Mouse (Mus musculus): Measurements from ENCODE around the gene Plcb4. TPM values are rescaled to one million over a fixed set of nuclear protein-coding genes. Genes with fewer than 3 reads are reported as not detected.

Gene Plcb4
- polyA plus RNA-seq, 1 experiment from 2014 or later: 36.3 TPM

- no peaks in the 10 kb centered on the region for H3K36me3 ChIP-seq (ENCODE audit: control insufficient read depth, insufficient read depth, low read length)
- no peak overlapping the region for H3K9ac ChIP-seq (ENCODE audit: low read depth, low read length)
- no peak for ATAC-seq
- no peak overlapping the region for H3K4me3 ChIP-seq (ENCODE audit: low read length)
- H3K27me3 ChIP-seq (replicated peaks; ENCODE audit: control insufficient read depth, insufficient read depth, low read length): no peaks in the 10 kb centered on the region
- no peak overlapping the region for H3K4me2 ChIP-seq (ENCODE audit: low read length)
- H3K27ac ChIP-seq (ENCODE audit: low read depth, low read length): no peak overlapping the region
- H3K9me3 ChIP-seq (ENCODE audit: control insufficient read depth, low read length): no peaks in the 10 kb centered on the region
- 46% methylated on average over 5 of the region's 5 CpGs for WGBS
- H3K4me1 ChIP-seq (ENCODE audit: control insufficient read depth, insufficient read depth, low read depth, low read length): peaks cover 11% of the 10 kb centered on the region
Measured at GRCm38 (mm10) chr2:135722109-135722508, 63.3 kb downstream of the Plcb4 start.

GRCm38 (mm10) chr2:135723387-135723786 lies 64.6 kb downstream of the Plcb4 start:
- no peaks in the 10 kb centered on the region for H3K27me3 ChIP-seq (replicated peaks; ENCODE audit: control insufficient read depth, insufficient read depth, low read length)
- H3K4me3 ChIP-seq (ENCODE audit: low read length): no peak overlapping the region
- H3K9ac ChIP-seq (ENCODE audit: low read depth, low read length): no peak overlapping the region
- no peak for ATAC-seq
- H3K36me3 ChIP-seq (ENCODE audit: control insufficient read depth, insufficient read depth, low read length): no peaks in the 10 kb centered on the region
- 88% methylated on average over 6 of the region's 6 CpGs for WGBS
- no peak overlapping the region for H3K27ac ChIP-seq (ENCODE audit: low read depth, low read length)
- peaks cover 6% of the 10 kb centered on the region for H3K4me1 ChIP-seq (ENCODE audit: control insufficient read depth, insufficient read depth, low read depth, low read length)
- H3K9me3 ChIP-seq (ENCODE audit: control insufficient read depth, low read length): no peaks in the 10 kb centered on the region
- no peak overlapping the region for H3K4me2 ChIP-seq (ENCODE audit: low read length)

GRCm38 (mm10) chr2:135724489-135724888 lies 65.7 kb downstream of the Plcb4 start:
- H3K27me3 ChIP-seq (replicated peaks; ENCODE audit: control insufficient read depth, insufficient read depth, low read length): no peaks in the 10 kb centered on the region
- no peak overlapping the region for H3K9ac ChIP-seq (ENCODE audit: low read depth, low read length)
- H3K4me2 ChIP-seq (ENCODE audit: low read length): no peak overlapping the region
- H3K9me3 ChIP-seq (ENCODE audit: control insufficient read depth, low read length): no peaks in the 10 kb centered on the region
- no peak for ATAC-seq
- H3K36me3 ChIP-seq (ENCODE audit: control insufficient read depth, insufficient read depth, low read length): no peaks in the 10 kb centered on the region
- H3K27ac ChIP-seq (ENCODE audit: low read depth, low read length): no peak overlapping the region
- H3K4me3 ChIP-seq (ENCODE audit: low read length): no peak overlapping the region
- H3K4me1 ChIP-seq (ENCODE audit: control insufficient read depth, insufficient read depth, low read depth, low read length): peaks cover 7% of the 10 kb centered on the region
- WGBS: 88% methylated on average over 10 of the region's 10 CpGs

- 81% methylated on average over 4 of the region's 4 CpGs for WGBS
- Histone ChIP-seq H3K4me2 (ENCODE audit: low read length) (no peak overlapping the region), H3K4me1 (ENCODE audit: control insufficient read depth, insufficient read depth, low read depth, low read length) (peaks cover 7% of the 10 kb centered on the region), H3K27ac (ENCODE audit: low read depth, low read length) (no peak overlapping the region), H3K9me3 (ENCODE audit: control insufficient read depth, low read length) (no peaks in the 10 kb centered on the region), H3K4me3 (ENCODE audit: low read length) (no peak overlapping the region), H3K9ac (ENCODE audit: low read depth, low read length) (no peak overlapping the region), H3K27me3 (replicated peaks; ENCODE audit: control insufficient read depth, insufficient read depth, low read length) (no peaks in the 10 kb centered on the region), H3K36me3 (ENCODE audit: control insufficient read depth, insufficient read depth, low read length) (no peaks in the 10 kb centered on the region)
- ATAC-seq: no peak
Measured at GRCm38 (mm10) chr2:135725362-135725761, 66.6 kb downstream of the Plcb4 start.

GRCm38 (mm10) chr2:135727088-135727487 lies 68.3 kb downstream of the Plcb4 start:
- Histone ChIP-seq H3K27me3 (replicated peaks; ENCODE audit: control insufficient read depth, insufficient read depth, low read length) (no peaks in the 10 kb centered on the region), H3K9ac (ENCODE audit: low read depth, low read length) (no peak overlapping the region), H3K4me3 (ENCODE audit: low read length) (no peak overlapping the region), H3K36me3 (ENCODE audit: control insufficient read depth, insufficient read depth, low read length) (no peaks in the 10 kb centered on the region), H3K27ac (ENCODE audit: low read depth, low read length) (no peak overlapping the region), H3K4me2 (ENCODE audit: low read length) (no peak overlapping the region), H3K9me3 (ENCODE audit: control insufficient read depth, low read length) (no peaks in the 10 kb centered on the region), H3K4me1 (ENCODE audit: control insufficient read depth, insufficient read depth, low read depth, low read length) (peaks cover 7% of the 10 kb centered on the region)
- WGBS: 88% methylated on average over 9 of the region's 9 CpGs
- 0 out of 2 replicates have a peak, but pooled peaks have one; percentile 26 for ATAC-seq

GRCm38 (mm10) chr2:135727925-135728324 lies 69.1 kb downstream of the Plcb4 start:
- H3K36me3 ChIP-seq (ENCODE audit: control insufficient read depth, insufficient read depth, low read length): no peaks in the 10 kb centered on the region
- H3K27me3 ChIP-seq (replicated peaks; ENCODE audit: control insufficient read depth, insufficient read depth, low read length): no peaks in the 10 kb centered on the region
- H3K4me1 ChIP-seq (ENCODE audit: control insufficient read depth, insufficient read depth, low read depth, low read length): peaks cover 4% of the 10 kb centered on the region
- no peak overlapping the region for H3K9ac ChIP-seq (ENCODE audit: low read depth, low read length)
- H3K9me3 ChIP-seq (ENCODE audit: control insufficient read depth, low read length): no peaks in the 10 kb centered on the region
- no peak for ATAC-seq
- H3K4me3 ChIP-seq (ENCODE audit: low read length): no peak overlapping the region
- H3K27ac ChIP-seq (ENCODE audit: low read depth, low read length): no peak overlapping the region; the same call in 1 of the 2 replicates
- H3K4me2 ChIP-seq (ENCODE audit: low read length): no peak overlapping the region
- WGBS: 82% methylated on average over 4 of the region's 4 CpGs

GRCm38 (mm10) chr2:135731591-135731990 lies 72.8 kb downstream of the Plcb4 start:
- no peaks in the 10 kb centered on the region for H3K36me3 ChIP-seq (ENCODE audit: control insufficient read depth, insufficient read depth, low read length)
- H3K27me3 ChIP-seq (replicated peaks; ENCODE audit: control insufficient read depth, insufficient read depth, low read length): no peaks in the 10 kb centered on the region
- H3K9me3 ChIP-seq (ENCODE audit: control insufficient read depth, low read length): no peaks in the 10 kb centered on the region
- no peak overlapping the region for H3K27ac ChIP-seq (ENCODE audit: low read depth, low read length)
- H3K4me3 ChIP-seq (ENCODE audit: low read length): no peak overlapping the region
- peaks cover 8% of the 10 kb centered on the region for H3K4me1 ChIP-seq (ENCODE audit: control insufficient read depth, insufficient read depth, low read depth, low read length)
- no peak for ATAC-seq
- no peak overlapping the region for H3K9ac ChIP-seq (ENCODE audit: low read depth, low read length)
- H3K4me2 ChIP-seq (ENCODE audit: low read length): no peak overlapping the region
- 74% methylated on average over 6 of the region's 6 CpGs for WGBS

- no peaks in the 10 kb centered on the region for H3K9me3 ChIP-seq (ENCODE audit: control insufficient read depth, low read length)
- H3K9ac ChIP-seq (ENCODE audit: low read depth, low read length): no peak overlapping the region
- no peaks in the 10 kb centered on the region for H3K27me3 ChIP-seq (replicated peaks; ENCODE audit: control insufficient read depth, insufficient read depth, low read length)
Measured at GRCm38 (mm10) chr2:135732651-135733050, 73.8 kb downstream of the Plcb4 start.

GRCm38 (mm10) chr2:135733926-135734510 lies 75.2 kb downstream of the Plcb4 start:
- Histone ChIP-seq H3K9ac (ENCODE audit: low read depth, low read length) (no peak overlapping the region), H3K36me3 (ENCODE audit: control insufficient read depth, insufficient read depth, low read length) (no peaks in the 10 kb centered on the region), H3K27me3 (replicated peaks; ENCODE audit: control insufficient read depth, insufficient read depth, low read length) (no peaks in the 10 kb centered on the region), H3K4me3 (ENCODE audit: low read length) (no peak overlapping the region), H3K27ac (ENCODE audit: low read depth, low read length) (no peak overlapping the region), H3K9me3 (ENCODE audit: control insufficient read depth, low read length) (no peaks in the 10 kb centered on the region), H3K4me2 (ENCODE audit: low read length) (no peak overlapping the region), H3K4me1 (ENCODE audit: control insufficient read depth, insufficient read depth, low read depth, low read length) (peaks cover 4% of the 10 kb centered on the region; the same call in 1 of the 2 replicates)
- peak; percentile 44; the same call in 1 of the 2 replicates for ATAC-seq
- 29% methylated on average over 10 of the region's 10 CpGs for WGBS

More at GRCm38 (mm10) chr2:135732651-135733050, 73.8 kb downstream of the Plcb4 start:
- H3K36me3 ChIP-seq (ENCODE audit: control insufficient read depth, insufficient read depth, low read length): no peaks in the 10 kb centered on the region
- WGBS: 75% methylated on average over 4 of the region's 4 CpGs
- H3K4me3 ChIP-seq (ENCODE audit: low read length): no peak overlapping the region
- no peak overlapping the region for H3K27ac ChIP-seq (ENCODE audit: low read depth, low read length)
- peaks cover 7% of the 10 kb centered on the region for H3K4me1 ChIP-seq (ENCODE audit: control insufficient read depth, insufficient read depth, low read depth, low read length)
- H3K4me2 ChIP-seq (ENCODE audit: low read length): no peak overlapping the region
- ATAC-seq: no peak

Measured in hindbrain, embryonic 16.5 days (tissue).